In genomic region chr2:93537385-93537967, GRCm38 (mm10) we compare ENCODE assay signal across 12 mouse cellular contexts. TPM values are rescaled to one million over a fixed set of nuclear protein-coding genes. Genes with fewer than 3 reads are reported as not detected.
DNase-seq lines count a peak whose midpoint lies in the region; ATAC-seq lines count a peak whose summit lies in the region.
"Had no signal": no experiment of that assay in that cellular context is flagged by ENCODE, and none has a peak within 500 bp of the region (broad histone marks: within the 10 kb centered on the region; RNA-seq: fewer than 3 reads in every experiment).

No protein-coding gene starts in this region.

- no peak overlapping the region for H3K27ac ChIP-seq in neural tube, embryonic 14.5 days (ENCODE audit: low read depth, low read length)
- peak overlapping the region; percentile 76 for H3K27ac ChIP-seq in limb, embryonic 12.5 days

- no peak overlapping the region for H3K4me3 ChIP-seq in neural tube, embryonic 14.5 days (ENCODE audit: low read depth, low read length)
- no peak overlapping the region for H3K4me3 ChIP-seq in limb, embryonic 12.5 days (replicated peaks)

- DNase-seq in embryo, embryonic 11 days = peak; percentile 24
- no peak for DNase-seq in embryo, embryonic 10 days (ENCODE audit: low spot score)
- DNase-seq in neural tube, embryonic 10.5 days (ENCODE audit: extremely low spot score, low spot score) = no peak
- no peak for DNase-seq in adrenal gland, postnatal 36 days
- no peak for DNase-seq in urinary bladder, postnatal 36 days (ENCODE audit: low spot score in 2 of 2)
- DNase-seq in layer of hippocampus, adult 18-20 months (ENCODE audit: low spot score in 2 of 2) = no peak
- DNase-seq: cerebellum, adult 11 months; gastrocnemius, postnatal 14 days had no signal

- 0 out of 2 replicates have a peak, but pooled peaks cover 2% of the 10 kb centered on the region for H3K4me1 ChIP-seq in neural tube, embryonic 14.5 days (ENCODE audit: control insufficient read depth, insufficient read depth, low read length)
- peaks cover 25% of the 10 kb centered on the region for H3K4me1 ChIP-seq in limb, embryonic 12.5 days (replicated peaks)

- no peaks in the 10 kb centered on the region for H3K27me3 ChIP-seq in neural tube, embryonic 14.5 days (ENCODE audit: control insufficient read depth, insufficient read depth, low read length)
- H3K27me3 ChIP-seq in limb, embryonic 12.5 days = peaks cover 14% of the 10 kb centered on the region; the same call in 1 of the 2 replicates

- no peak overlapping the region for H3K4me2 ChIP-seq in neural tube, embryonic 14.5 days (ENCODE audit: low read depth, low read length)
- 0 out of 2 replicates have a peak overlapping the region, but pooled peaks have one; percentile 13 for H3K4me2 ChIP-seq in limb, embryonic 12.5 days

- H3K9me3 ChIP-seq in neural tube, embryonic 14.5 days (ENCODE audit: control insufficient read depth, low read length) = no peaks in the 10 kb centered on the region
- H3K9me3 ChIP-seq in limb, embryonic 12.5 days = no peaks in the 10 kb centered on the region

- ATAC-seq in neural tube, embryonic 14.5 days (ENCODE audit: low read depth) = peak; percentile 38; the same call in 1 of the 2 replicates
- ATAC-seq in limb, embryonic 12.5 days (ENCODE audit: insufficient number of reproducible peaks, insufficient read depth, low FRiP score, low TSS enrichment, low read depth) = peak; percentile 60

- no peaks in the 10 kb centered on the region for H3K36me3 ChIP-seq in neural tube, embryonic 14.5 days (ENCODE audit: control insufficient read depth, insufficient read depth, low read length)
- H3K36me3 ChIP-seq in limb, embryonic 12.5 days = no peaks in the 10 kb centered on the region

- 39% methylated on average over 3 of the region's 3 CpGs for WGBS in neural tube, embryonic 14.5 days
- 29% methylated on average over 3 of the region's 3 CpGs for WGBS in limb, embryonic 12.5 days

- H3K9ac ChIP-seq in neural tube, embryonic 14.5 days (replicated peaks; ENCODE audit: low read depth, low read length) = no peak overlapping the region
- no peak overlapping the region for H3K9ac ChIP-seq in limb, embryonic 12.5 days (replicated peaks)

RNA-seq across cellular contexts. Expression of gene Gm10803, which starts 22.9 kb away (rescaled TPM):
- polyA plus RNA-seq in neural tube, embryonic 14.5 days (2014; fragmentation: Nextera tagmentation; extraction: Ambion mirVana) = not detected in 2 replicates
- polyA plus RNA-seq in limb, embryonic 12.5 days (2016; fragmentation: Nextera tagmentation; extraction: Ambion mirVana) = not detected in 2 replicates
- not detected for total RNA-seq in adrenal gland, postnatal 36 days (2021)
- total RNA-seq in layer of hippocampus, adult 18-20 months (2021) = not detected
- total RNA-seq: gastrocnemius, postnatal 14 days; left cerebral cortex, adult 8-10 months; neutrophil, adult 5-6 weeks had no signal
